Mouse (Mus musculus): ENCODE results near the gene Mboat7. TPM values are rescaled to one million over a fixed set of nuclear protein-coding genes. Genes with fewer than 3 reads are reported as not detected.

The Mboat7 gene
- polyA plus RNA-seq, 2 experiments, result 10.3 to 11.5 TPM

DNA sequence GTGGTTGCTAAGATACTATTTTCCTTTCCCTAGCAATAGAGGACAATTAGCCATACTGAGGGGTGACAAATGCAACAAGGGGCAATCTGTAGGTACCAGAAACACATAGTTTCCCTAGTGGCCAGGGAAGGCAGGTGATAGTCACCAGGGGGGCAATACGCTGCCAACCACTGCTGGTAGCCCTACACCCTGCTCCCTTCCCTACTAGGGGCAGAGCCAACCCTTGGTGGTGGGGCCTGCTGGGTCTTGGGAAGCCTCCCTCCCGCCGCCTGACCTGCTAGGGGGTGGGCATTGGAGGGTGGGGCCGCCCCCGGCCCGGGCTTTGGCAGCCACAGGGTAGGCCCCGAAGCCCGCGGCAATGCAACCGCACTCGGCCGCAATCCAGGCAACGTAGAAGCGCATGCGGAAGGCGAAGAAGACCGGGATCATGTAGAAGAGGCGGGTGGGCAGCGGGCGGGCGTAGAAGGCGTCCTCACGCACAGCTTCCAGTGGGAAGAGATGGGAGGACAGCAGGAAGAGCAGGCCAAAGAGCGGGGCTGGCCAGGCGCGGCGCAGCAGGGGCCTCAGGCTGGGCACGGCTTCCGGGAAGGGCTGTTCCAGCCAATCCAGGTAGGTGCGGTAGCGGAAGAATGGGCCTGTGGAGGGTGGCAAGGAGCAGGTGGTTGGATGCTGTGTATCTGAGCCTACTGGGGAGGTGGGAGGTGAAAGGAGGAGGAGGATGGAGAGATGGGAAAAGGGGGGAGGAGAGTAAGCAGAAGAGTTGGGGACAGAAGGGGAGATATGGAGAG is 7.7 kb downstream of the Mboat7 start:
- no peak for ATAC-seq (ENCODE audit: insufficient read depth)
- H3K9me3 ChIP-seq (ENCODE audit: control insufficient read depth, low read length), result no peaks in the 10 kb centered on the region
- H3K4me1 ChIP-seq (replicated peaks; ENCODE audit: control insufficient read depth in 2 of 2, insufficient read depth in 2 of 2, low read length in 1 of 2), result no peaks in the 10 kb centered on the region
- H3K27me3 ChIP-seq (ENCODE audit: control insufficient read depth, insufficient read depth, low read length), result no peaks in the 10 kb centered on the region
- no peaks in the 10 kb centered on the region for H3K36me3 ChIP-seq (replicated peaks; ENCODE audit: control insufficient read depth, insufficient read depth, low read depth)
- H3K4me2 ChIP-seq (ENCODE audit: low read depth), result no peak overlapping the region
- TF ChIP-seq CTCF (IDR thresholded peaks at IDR 0.05; ENCODE audit: low read depth) (no peak), EP300 (IDR thresholded peaks at IDR 0.05; ENCODE audit: low read depth) (no peak)
- no peak for DNase-seq (ENCODE audit: low read depth in 3 of 3, low spot score in 3 of 3)
- no peak overlapping the region for H3K27ac ChIP-seq
- no peak overlapping the region for H3K9ac ChIP-seq (replicated peaks)
- no peak overlapping the region for H3K4me3 ChIP-seq (ENCODE audit: insufficient read depth in 1 of 2, low read depth in 2 of 2, low read length in 2 of 2)
- WGBS (ENCODE audit: insufficient replicate concordance), result 82% methylated on average over 31 of the region's 31 CpGs

DNA sequence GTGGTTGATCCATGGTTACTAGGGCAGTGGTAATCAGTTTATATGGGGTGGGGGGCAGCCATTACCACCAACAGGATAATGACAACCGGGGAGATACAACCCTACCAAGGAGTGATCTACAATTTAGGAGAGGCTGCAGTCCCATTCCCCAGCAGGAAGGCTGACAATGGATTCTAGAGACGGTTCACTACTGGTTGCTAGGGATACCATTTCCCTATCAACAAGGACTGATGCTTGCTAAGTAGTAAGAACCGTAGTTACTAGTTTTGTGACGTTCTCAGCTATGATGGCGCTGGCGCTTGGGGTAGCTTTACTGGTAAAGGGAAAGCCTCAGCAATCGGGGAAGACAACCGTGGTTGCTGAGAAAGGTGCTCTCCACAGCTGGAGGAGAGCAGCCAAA is 8.6 kb downstream of the Mboat7 start:
- no peak overlapping the region for H3K27ac ChIP-seq
- ATAC-seq (ENCODE audit: insufficient read depth) (no peak), DNase-seq (ENCODE audit: low read depth in 3 of 3, low spot score in 3 of 3) (no peak)
- H3K4me2 ChIP-seq (ENCODE audit: low read depth), result no peak overlapping the region
- no peak overlapping the region for H3K4me3 ChIP-seq (ENCODE audit: insufficient read depth in 1 of 2, low read depth in 2 of 2, low read length in 2 of 2)
- no peaks in the 10 kb centered on the region for H3K9me3 ChIP-seq (ENCODE audit: control insufficient read depth, low read length)
- no peaks in the 10 kb centered on the region for H3K4me1 ChIP-seq (replicated peaks; ENCODE audit: control insufficient read depth in 2 of 2, insufficient read depth in 2 of 2, low read length in 1 of 2)
- no peak for TF ChIP-seq CTCF (IDR thresholded peaks at IDR 0.05; ENCODE audit: low read depth)
- TF ChIP-seq EP300 (IDR thresholded peaks at IDR 0.05; ENCODE audit: low read depth), result no peak
- no peak overlapping the region for H3K9ac ChIP-seq (replicated peaks)
- 83% methylated on average over 8 of the region's 8 CpGs for WGBS (ENCODE audit: insufficient replicate concordance)
- no peaks in the 10 kb centered on the region for H3K27me3 ChIP-seq (ENCODE audit: control insufficient read depth, insufficient read depth, low read length)
- no peaks in the 10 kb centered on the region for H3K36me3 ChIP-seq (replicated peaks; ENCODE audit: control insufficient read depth, insufficient read depth, low read depth)

- no peak for DNase-seq (ENCODE audit: low read depth in 3 of 3, low spot score in 3 of 3)
- H3K36me3 ChIP-seq (replicated peaks; ENCODE audit: control insufficient read depth, insufficient read depth, low read depth), result no peaks in the 10 kb centered on the region
- WGBS (ENCODE audit: insufficient replicate concordance), result 74% methylated on average over 10 of the region's 10 CpGs
- TF ChIP-seq EP300 (IDR thresholded peaks at IDR 0.05; ENCODE audit: low read depth) (no peak), CTCF (IDR thresholded peaks at IDR 0.05; ENCODE audit: low read depth) (no peak)
- H3K9me3 ChIP-seq (ENCODE audit: control insufficient read depth, low read length), result no peaks in the 10 kb centered on the region
- H3K27ac ChIP-seq, result no peak overlapping the region
- no peak overlapping the region for H3K4me2 ChIP-seq (ENCODE audit: low read depth)
- ATAC-seq (ENCODE audit: insufficient read depth), result no peak
- H3K27me3 ChIP-seq (ENCODE audit: control insufficient read depth, insufficient read depth, low read length), result no peaks in the 10 kb centered on the region
- H3K4me1 ChIP-seq (replicated peaks; ENCODE audit: control insufficient read depth in 2 of 2, insufficient read depth in 2 of 2, low read length in 1 of 2), result no peaks in the 10 kb centered on the region
- no peak overlapping the region for H3K4me3 ChIP-seq (ENCODE audit: insufficient read depth in 1 of 2, low read depth in 2 of 2, low read length in 2 of 2)
- H3K9ac ChIP-seq (replicated peaks), result no peak overlapping the region
Observed at GRCm38 (mm10) chr7:3683908-3684550, 9.3 kb downstream of the Mboat7 start.

DNA sequence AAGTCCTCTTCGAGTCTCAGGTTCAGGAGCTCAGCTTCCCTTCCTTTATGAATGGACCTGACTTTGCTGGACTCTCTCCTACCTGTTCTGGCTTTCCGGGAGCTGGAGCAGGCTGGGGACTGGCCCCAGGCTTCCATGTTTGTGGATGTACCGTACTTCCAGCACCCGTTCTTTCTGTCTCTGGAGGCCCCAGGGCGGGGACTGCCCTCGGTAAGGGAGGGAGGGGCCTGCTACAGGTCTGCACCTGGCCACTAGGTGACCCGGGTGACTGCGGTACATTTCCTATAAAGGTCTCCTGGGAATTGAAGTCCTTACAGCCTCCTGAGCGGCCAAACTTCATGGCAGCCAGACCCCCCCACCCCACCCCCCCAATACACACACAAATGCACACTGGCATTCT is 16.0 kb downstream of the Mboat7 start, which contains the start of gene Tmc4:
Gene Tmc4, minus strand, starts transcription at position 212 of the 400 bp plus-strand sequence.
- no peak within 1 kb of the TSS for H3K4me2 ChIP-seq (ENCODE audit: low read depth)
- H3K4me3 ChIP-seq (ENCODE audit: insufficient read depth in 1 of 2, low read depth in 2 of 2, low read length in 2 of 2), result no peak within 1 kb of the TSS
- no peaks in the 10 kb centered on the region for H3K36me3 ChIP-seq (replicated peaks; ENCODE audit: control insufficient read depth, insufficient read depth, low read depth)
- TF ChIP-seq CTCF (IDR thresholded peaks at IDR 0.05; ENCODE audit: low read depth) (no peak), EP300 (IDR thresholded peaks at IDR 0.05; ENCODE audit: low read depth) (no peak)
- H3K9ac ChIP-seq (replicated peaks), result no peak within 1 kb of the TSS
- ATAC-seq (ENCODE audit: insufficient read depth) (no peak), DNase-seq (ENCODE audit: low read depth in 3 of 3, low spot score in 3 of 3) (no peak)
- H3K27me3 ChIP-seq (ENCODE audit: control insufficient read depth, insufficient read depth, low read length), result no peaks in the 10 kb centered on the region
- 62% methylated on average over 9 of the region's 9 CpGs for WGBS (ENCODE audit: insufficient replicate concordance)
- no peaks in the 10 kb centered on the region for H3K4me1 ChIP-seq (replicated peaks; ENCODE audit: control insufficient read depth in 2 of 2, insufficient read depth in 2 of 2, low read length in 1 of 2)
- H3K27ac ChIP-seq, result no peak within 1 kb of the TSS
- no peaks in the 10 kb centered on the region for H3K9me3 ChIP-seq (ENCODE audit: control insufficient read depth, low read length)

DNA sequence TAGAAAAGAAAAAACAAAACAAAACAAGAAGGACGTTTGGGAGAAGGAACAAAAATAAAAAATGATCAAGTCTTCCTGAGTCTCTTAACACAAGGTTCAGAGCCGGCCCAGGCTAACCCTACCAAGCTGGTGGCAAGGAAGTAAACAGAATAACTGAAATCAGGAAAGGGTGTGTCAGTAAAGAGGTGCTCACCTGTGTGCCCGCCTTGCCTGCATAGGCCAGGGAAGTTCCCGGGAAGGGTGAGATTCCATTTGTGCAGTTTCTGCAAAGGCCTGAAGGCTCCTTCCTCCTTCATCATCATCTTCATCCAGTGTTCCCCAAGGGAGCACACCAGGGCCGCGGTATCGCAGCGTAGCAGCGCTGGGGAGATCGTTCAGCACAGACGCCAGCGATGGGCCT is 17.0 kb downstream of the Mboat7 start:
- no peaks in the 10 kb centered on the region for H3K9me3 ChIP-seq (ENCODE audit: control insufficient read depth, low read length)
- H3K4me2 ChIP-seq (ENCODE audit: low read depth), result no peak overlapping the region
- no peak for DNase-seq (ENCODE audit: low read depth in 3 of 3, low spot score in 3 of 3)
- ATAC-seq (ENCODE audit: insufficient read depth), result no peak
- WGBS (ENCODE audit: insufficient replicate concordance), result 81% methylated on average over 12 of the region's 12 CpGs
- no peaks in the 10 kb centered on the region for H3K36me3 ChIP-seq (replicated peaks; ENCODE audit: control insufficient read depth, insufficient read depth, low read depth)
- no peak overlapping the region for H3K27ac ChIP-seq
- no peaks in the 10 kb centered on the region for H3K4me1 ChIP-seq (replicated peaks; ENCODE audit: control insufficient read depth in 2 of 2, insufficient read depth in 2 of 2, low read length in 1 of 2)
- TF ChIP-seq CTCF (IDR thresholded peaks at IDR 0.05; ENCODE audit: low read depth) (no peak), EP300 (IDR thresholded peaks at IDR 0.05; ENCODE audit: low read depth) (no peak)
- no peak overlapping the region for H3K4me3 ChIP-seq (ENCODE audit: insufficient read depth in 1 of 2, low read depth in 2 of 2, low read length in 2 of 2)
- no peaks in the 10 kb centered on the region for H3K27me3 ChIP-seq (ENCODE audit: control insufficient read depth, insufficient read depth, low read length)
- no peak overlapping the region for H3K9ac ChIP-seq (replicated peaks)

Measured in liver, embryonic 14.5 days (tissue).